Mouse (Mus musculus): ENCODE results near the gene Wnt2b.

Wnt2b gene

DNA sequence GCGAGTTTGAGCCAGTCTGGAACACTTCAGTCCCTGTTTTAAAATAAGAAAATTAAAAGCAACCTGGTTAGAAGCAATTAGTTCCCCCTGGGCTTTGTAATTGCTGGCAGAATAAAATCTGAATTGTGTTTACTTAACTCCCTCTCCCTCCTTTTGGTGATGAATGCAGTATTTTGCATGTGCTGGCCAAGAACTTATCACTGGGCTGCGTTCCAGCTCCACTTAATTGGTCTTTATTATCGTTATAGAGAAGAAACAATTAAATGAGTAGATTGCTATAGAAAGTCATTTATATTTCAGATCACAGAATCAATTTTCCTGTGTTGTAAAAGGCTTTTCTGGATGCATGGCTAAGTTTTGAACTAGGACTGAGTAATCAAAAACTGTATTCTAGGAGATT is 65.6 kb downstream of the Wnt2b start:
- DNase-seq (ENCODE audit: inconsistent ontology term) = no peak
